Mouse (Mus musculus) stomach, postnatal 0 days (tissue): ENCODE data around the gene Prss1. TPM values are rescaled to one million over a fixed set of nuclear protein-coding genes. Genes with fewer than 3 reads are reported as not detected.
"Not testable (repeated sequence)": the region's sequence is repeated elsewhere in the genome, so short reads cannot be mapped to it uniquely, and the experiment has no call there.

Experiments
- ATAC-seq: fragments of 200-750 bp; cut with Nextera tagmentation; 2 replicates; pipeline ENCODE4 v1.8.0; 2017; ENCODE audit not compliant: low FRiP score, low TSS enrichment
- DNase-seq: peaks from one replicate; pipeline ENCODE4 v3.0.0-alpha.2; 2016; ENCODE audit warnings: low spot score
- H3K27ac ChIP-seq: fragments of 300-500 bp; sonication (generic); replicated peaks from 2 replicates; pipeline ENCODE4 v1.5.1; 2014; ENCODE audit warnings: mild to moderate bottlenecking, control low read depth
- H3K27me3 ChIP-seq: fragments of 300-500 bp; sonication (generic); 2 replicates; pipeline ENCODE4 v1.6.1; 2014; ENCODE audit warnings: low read length; ENCODE audit not compliant: control insufficient read depth, insufficient read depth
- H3K36me3 ChIP-seq: fragments of 300-500 bp; sonication (generic); 2 replicates; pipeline ENCODE4 v1.6.1; 2014; ENCODE audit warnings: low read length, mixed read lengths; ENCODE audit not compliant: control insufficient read depth, insufficient read depth
- H3K4me1 ChIP-seq: fragments of 300-500 bp; sonication (generic); replicated peaks from 2 replicates; pipeline ENCODE4 v1.6.1; 2014; ENCODE audit warnings: antibody characterized with exemption; ENCODE audit not compliant: control insufficient read depth, insufficient read depth
- H3K4me2 ChIP-seq: fragments of 300-500 bp; sonication (generic); replicated peaks from 2 replicates; pipeline ENCODE4 v1.6.1; 2014; ENCODE audit warnings: low read depth, mild to moderate bottlenecking, control low read depth, moderate library complexity
- H3K4me3 ChIP-seq: fragments of 300-500 bp; sonication (generic); 2 replicates; pipeline ENCODE4 v1.5.1; 2014; ENCODE audit warnings: low read depth, low read length, control low read depth
- H3K9ac ChIP-seq: fragments of 300-500 bp; sonication (generic); 2 replicates; pipeline ENCODE4 v1.6.1; 2014; ENCODE audit warnings: mild to moderate bottlenecking, low read length, control low read depth, mixed read lengths
- H3K9me3 ChIP-seq: fragments of 300-500 bp; sonication (generic); 2 replicates; pipeline ENCODE4 v1.6.1; 2016; ENCODE audit warnings: low read length; ENCODE audit not compliant: control insufficient read depth
- CTCF ChIP-seq: IDR thresholded peaks from 2 replicates; pipeline ENCODE4 v1.5.1; 2016; ENCODE audit warnings: antibody characterized with exemption, low read depth, mild to moderate bottlenecking, moderate library complexity
- EP300 ChIP-seq: optimal IDR thresholded peaks from 2 replicates; pipeline ENCODE3; 2016; ENCODE audit warnings: antibody characterized with exemption
- WGBS: fragments of 180-500 bp; shearing (Covaris S2); extraction: QIAGEN DNeasy Blood & Tissue Kit; methylation state at CpG from one replicate; pipeline ENCODE4 v1.1.7; 2014; 5-methylcytosine and 5-hydroxymethylcytosine counted together
- polyA plus RNA-seq: library from polyadenylated mRNA; unstranded; fragments of >200 nt; fragmentation: Nextera tagmentation; extraction: Ambion mirVana; gene quantifications from 2 replicates; pipeline ENCODE4 v1.2.1, GENCODE M21; 2015

The Prss1 gene
- polyA plus RNA-seq: 5.4 and 8.1 TPM in 2 replicates

DNA sequence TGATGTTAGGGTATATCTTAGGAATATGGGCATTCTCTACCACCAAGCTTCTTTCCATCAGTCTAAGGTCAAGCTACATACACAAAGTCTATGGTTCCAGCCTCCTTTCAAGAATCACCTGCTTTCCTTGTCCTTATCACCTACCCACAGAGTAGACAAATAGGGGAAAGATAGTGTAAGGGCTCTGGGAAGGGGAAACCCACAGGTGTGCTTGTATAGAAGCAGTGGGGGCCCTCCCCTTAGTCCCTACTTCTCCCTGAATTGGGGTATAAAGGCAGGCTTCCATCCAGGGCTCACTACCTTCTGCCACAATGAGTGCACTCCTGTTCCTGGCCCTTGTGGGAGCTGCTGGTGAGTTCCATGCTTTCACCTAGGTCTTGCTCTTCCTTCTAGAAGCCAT is at the start of gene Prss1:
Gene Prss1 (plus strand): TSS at position 301 of the 400 bp plus-strand sequence.
- H3K4me3 ChIP-seq, ATAC-seq: not testable (repeated sequence)

DNA sequence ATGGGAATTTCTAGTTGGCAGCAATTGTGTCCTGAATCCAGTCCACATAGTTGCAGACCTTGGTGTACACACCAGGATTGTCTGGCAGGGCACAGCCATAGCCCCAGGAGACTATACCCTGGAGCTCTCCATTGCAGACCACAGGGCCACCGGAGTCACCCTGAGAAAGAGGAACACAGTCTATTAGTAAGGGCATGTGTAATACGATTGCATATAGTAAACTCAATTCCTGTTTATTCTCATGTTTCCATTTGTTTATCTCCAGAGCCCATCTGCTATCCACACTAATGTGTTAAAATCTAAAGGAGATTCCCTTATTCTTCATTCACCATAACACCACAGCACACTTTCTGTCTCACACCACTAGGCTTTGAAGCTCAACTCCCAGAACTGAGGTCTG is 16.5 kb upstream of the Prss1 start:
- not testable (repeated sequence) for ATAC-seq, H3K4me2 ChIP-seq, H3K4me3 ChIP-seq, H3K9ac ChIP-seq, H3K4me1 ChIP-seq, H3K36me3 ChIP-seq, H3K27ac ChIP-seq, DNase-seq, H3K27me3 ChIP-seq, H3K9me3 ChIP-seq
- 55% methylated on average over 2 of the region's 2 CpGs for WGBS

More for the DNA sequence above, at the start of gene Prss1:
- H3K9me3 ChIP-seq, H3K4me2 ChIP-seq, H3K27ac ChIP-seq, H3K36me3 ChIP-seq, H3K9ac ChIP-seq, DNase-seq, H3K4me1 ChIP-seq, H3K27me3 ChIP-seq: not testable (repeated sequence)

DNA sequence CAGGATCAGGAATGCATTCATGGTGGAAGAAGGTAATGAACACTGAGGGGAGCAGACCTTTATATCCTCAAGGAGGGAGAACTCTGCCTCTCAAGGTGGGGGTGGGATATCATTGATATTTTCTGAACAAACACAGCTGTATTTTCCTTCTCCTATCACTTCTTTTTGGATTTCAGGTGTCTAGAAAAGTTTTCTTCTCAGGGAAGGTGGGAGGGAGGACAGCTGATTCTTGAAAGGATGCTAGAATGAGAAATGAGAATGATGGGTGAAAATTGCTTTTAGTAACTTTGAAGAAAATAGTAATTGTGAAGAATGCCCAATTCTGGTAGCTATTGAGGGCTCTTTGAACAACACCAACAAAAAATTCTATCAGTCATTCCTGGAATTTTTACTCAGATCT is 12.7 kb upstream of the Prss1 start, which contains the start of gene Gm10334:
Gene Gm10334 (minus strand): TSS at position 101 of the 400 bp plus-strand sequence.
- not testable (repeated sequence) for H3K4me3 ChIP-seq, H3K9ac ChIP-seq, H3K36me3 ChIP-seq, H3K9me3 ChIP-seq, H3K4me2 ChIP-seq, H3K4me1 ChIP-seq, DNase-seq, ATAC-seq, H3K27ac ChIP-seq, H3K27me3 ChIP-seq

- Histone ChIP-seq H3K27me3 (no peaks in the 10 kb centered on the region), H3K4me1 (no peaks in the 10 kb centered on the region), H3K9me3 (no peaks in the 10 kb centered on the region), H3K4me3 (no peak overlapping the region), H3K27ac (no peak overlapping the region), H3K9ac (no peak overlapping the region), H3K36me3 (no peaks in the 10 kb centered on the region), H3K4me2 (no peak overlapping the region)
- TF ChIP-seq EP300 (no peak), CTCF (no peak)
- DNase-seq: no peak
- no peak for ATAC-seq
- 82% methylated on average over 3 of the region's 3 CpGs for WGBS
Observed at GRCm38 (mm10) chr6:41499374-41499773, 40.6 kb downstream of the Prss1 start.

DNA sequence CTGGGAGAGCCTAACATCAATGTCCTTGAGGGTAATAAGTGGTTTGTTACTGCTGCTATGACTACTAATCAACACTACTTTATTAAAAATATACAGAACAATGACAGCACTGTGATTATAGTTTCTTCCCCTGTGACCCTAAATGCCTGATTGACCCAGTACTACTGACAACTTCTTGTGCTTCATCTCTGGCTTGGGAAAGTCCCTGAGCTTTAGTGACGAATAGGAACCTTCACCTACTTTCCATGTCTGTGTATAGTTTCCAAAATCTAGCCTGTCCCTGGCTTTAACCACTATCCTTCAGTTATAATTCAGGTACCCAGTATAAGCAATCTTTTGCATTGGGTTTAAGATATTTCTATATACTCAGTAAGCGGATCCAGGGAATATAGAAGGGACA is 46.2 kb downstream of the Prss1 start:
- no peak for TF ChIP-seq EP300
- no peak for TF ChIP-seq CTCF
- Histone ChIP-seq H3K9ac (no peak overlapping the region), H3K9me3 (no peaks in the 10 kb centered on the region), H3K4me3 (no peak overlapping the region), H3K4me2 (no peak overlapping the region), H3K4me1 (no peaks in the 10 kb centered on the region), H3K36me3 (no peaks in the 10 kb centered on the region), H3K27me3 (no peaks in the 10 kb centered on the region), H3K27ac (no peak overlapping the region)
- ATAC-seq: no peak
- 73% methylated on average over 2 of the region's 2 CpGs for whole genome bisulfite sequencing
- no peak for DNase-seq

GRCm38 (mm10) chr6:41505323-41505722 is 46.6 kb downstream of the Prss1 start:
- 52% methylated on average over 6 of the region's 6 CpGs for WGBS
- ATAC-seq (no peak), DNase-seq (no peak)
- Histone ChIP-seq H3K4me1 (no peaks in the 10 kb centered on the region), H3K9ac (no peak overlapping the region), H3K4me3 (no peak overlapping the region), H3K36me3 (no peaks in the 10 kb centered on the region), H3K9me3 (no peaks in the 10 kb centered on the region), H3K27ac (no peak overlapping the region), H3K4me2 (no peak overlapping the region), H3K27me3 (no peaks in the 10 kb centered on the region)
- TF ChIP-seq EP300 (no peak), CTCF (peak; percentile 59)

Other genes with a start within 250 kb of the Prss1 start
- gene Try4, start 156.7 kb upstream of the Prss1 start, polyA plus RNA-seq: 2.9 and 7.4 TPM in 2 replicates
- gene Try5, start 142.1 kb upstream of the Prss1 start, polyA plus RNA-seq: 11.4 and 13.3 TPM in 2 replicates
- gene Try10, start 104.8 kb upstream of the Prss1 start, polyA plus RNA-seq: 1.7 and 2.4 TPM in 2 replicates
- gene Prss3, start 81.3 kb upstream of the Prss1 start, polyA plus RNA-seq: 2.6 and 3.7 TPM in 2 replicates
- gene Gm5771, start 66.6 kb upstream of the Prss1 start, polyA plus RNA-seq: 2.8 and 8.1 TPM in 2 replicates
- gene Gm10334, start 12.8 kb upstream of the Prss1 start, polyA plus RNA-seq: 3.4 and 4.2 TPM in 2 replicates
- gene Prss2, start 62.9 kb downstream of the Prss1 start, polyA plus RNA-seq: 5.1 and 7.0 TPM in 2 replicates
- gene Ephb6, start 146.6 kb downstream of the Prss1 start, polyA plus RNA-seq: 23.5 and 24.3 TPM in 2 replicates
- gene Trpv6, start 177.5 kb downstream of the Prss1 start, polyA plus RNA-seq: 7.1 and 8.4 TPM in 2 replicates
- not detected in 2 replicates for gene Trpv5, start 221.8 kb downstream of the Prss1 start, polyA plus RNA-seq
- not detected in 2 replicates for gene Llcfc1, start 225.5 kb downstream of the Prss1 start, polyA plus RNA-seq
- gene Kel, start 245.4 kb downstream of the Prss1 start, polyA plus RNA-seq: 0.29 and 0.45 TPM in 2 replicates